Mouse (Mus musculus): ENCODE results near the gene Gm4307. TPM values are rescaled to one million over a fixed set of nuclear protein-coding genes. Genes with fewer than 3 reads are reported as not detected.

The Gm4307 gene
- polyA plus RNA-seq, 1 experiment from 2014 or later = not detected

Other genes with a start within 250 kb of the Gm4307 start
- not detected in 2 replicates for gene Gm4301, start 25.7 kb upstream of the Gm4307 start, polyA plus RNA-seq (2014; fragmentation: Nextera tagmentation; extraction: Ambion mirVana)
- not detected in 2 replicates for gene Gm4302, start 20.5 kb upstream of the Gm4307 start, polyA plus RNA-seq (2014; fragmentation: Nextera tagmentation; extraction: Ambion mirVana)
- not detected in 2 replicates for gene Gm4303, start 15.4 kb upstream of the Gm4307 start, polyA plus RNA-seq (2014; fragmentation: Nextera tagmentation; extraction: Ambion mirVana)
- not detected in 2 replicates for gene Gm4305, start 10.2 kb upstream of the Gm4307 start, polyA plus RNA-seq (2014; fragmentation: Nextera tagmentation; extraction: Ambion mirVana)
- not detected in 2 replicates for gene Gm4312, start 21.2 kb downstream of the Gm4307 start, polyA plus RNA-seq (2014; fragmentation: Nextera tagmentation; extraction: Ambion mirVana)
- gene Tmtc3, start 126.0 kb downstream of the Gm4307 start, polyA plus RNA-seq (2014; fragmentation: Nextera tagmentation; extraction: Ambion mirVana) = 26.7 and 30.4 TPM in 2 replicates
- gene Cep290, start 126.2 kb downstream of the Gm4307 start, polyA plus RNA-seq (2014; fragmentation: Nextera tagmentation; extraction: Ambion mirVana) = 6.1 and 8.0 TPM in 2 replicates
- 9.2 and 9.4 TPM in 2 replicates for gene 4930430F08Rik, start 229.1 kb downstream of the Gm4307 start, polyA plus RNA-seq (2014; fragmentation: Nextera tagmentation; extraction: Ambion mirVana)
- gene 1700017N19Rik, start 229.1 kb downstream of the Gm4307 start, polyA plus RNA-seq (2014; fragmentation: Nextera tagmentation; extraction: Ambion mirVana) = not detected in 2 replicates

Data from limb, embryonic 11.5 days (tissue).